Comparison of ENCODE assay signal across 17 mouse cellular contexts in genomic region chr2:152292475-152292874, GRCm38 (mm10). TPM values are rescaled to one million over a fixed set of nuclear protein-coding genes. Genes with fewer than 3 reads are reported as not detected.
DNase-seq lines count a peak whose midpoint lies in the region; TF ChIP-seq lines count a peak whose summit lies in the region.
"Had no signal": no experiment of that assay in that cellular context is flagged by ENCODE, and none has a peak within 500 bp of the region (broad histone marks: within the 10 kb centered on the region; RNA-seq: fewer than 3 reads in every experiment).

No protein-coding gene starts in this region.

- H3K4me2 ChIP-seq in CH12.LX (ENCODE audit: insufficient read depth, low read depth, poor library complexity, severe bottlenecking) = no peak overlapping the region
- no peak overlapping the region for H3K4me2 ChIP-seq in myocyte (ENCODE audit: low read depth)

- peaks cover 2 to 21% of the 10 kb centered on the region in 2 experiments for H3K36me3 ChIP-seq in CH12.LX (replicated peaks in 1 of 2; ENCODE audit: control insufficient read depth in 1 of 2, insufficient read depth in 1 of 2, low read length in 1 of 2)
- no peaks in the 10 kb centered on the region for H3K36me3 ChIP-seq in ES-E14 (ENCODE audit: control insufficient read depth, insufficient read depth, low read length, poor library complexity, severe bottlenecking)
- H3K36me3 ChIP-seq in myocyte (ENCODE audit: control insufficient read depth, insufficient read depth) = peaks cover 8% of the 10 kb centered on the region
- H3K36me3 ChIP-seq: embryonic facial prominence, embryonic 12.5 days had no signal

- H3ac ChIP-seq in myocyte (ENCODE audit: control insufficient read depth, insufficient read length) = no peak overlapping the region

- no peak overlapping the region for H3K9ac ChIP-seq in CH12.LX (ENCODE audit: insufficient read depth, low read depth)
- no peak overlapping the region for H3K9ac ChIP-seq in ES-E14 (ENCODE audit: insufficient read depth, low read depth, low read length, poor library complexity, severe bottlenecking)

- no peaks in the 10 kb centered on the region for H3K27me3 ChIP-seq in CH12.LX (replicated peaks)
- H3K27me3 ChIP-seq in myocyte (ENCODE audit: control insufficient read depth, insufficient read depth, insufficient read length) = no peaks in the 10 kb centered on the region
- H3K27me3 ChIP-seq: embryonic facial prominence, embryonic 12.5 days; forebrain, embryonic 13.5 days; Patski had no signal

- no peak for TF ChIP-seq RAD21 in CH12.LX (IDR thresholded peaks at IDR 0.05; ENCODE audit: low read depth, low read length)

- H3K79me2 ChIP-seq in CH12.LX (replicated peaks; ENCODE audit: control insufficient read depth, extremely low read depth, insufficient read depth, poor library complexity, severe bottlenecking) (peaks cover 19% of the 10 kb centered on the region), myocyte (ENCODE audit: control insufficient read depth, insufficient read depth) (peaks cover 35% of the 10 kb centered on the region)

- dilution Hi-C loops in CH12.LX (cut with MboI; ENCODE audit: extremely low pct_ligation_motif_present, extremely low pct_unique_long_range_greater_than_20kb, low sequenced_read_pairs) = no loop called here

- in situ Hi-C loops in CH12.LX (cut with MboI; ENCODE audit: low pct_ligation_motif_present, low pct_unique_long_range_greater_than_20kb, low sequenced_read_pairs) = loop anchor here (5.0 kb wide), 1 partner anchor 35 kb away; no protein-coding TSS in a partner anchor
- in situ Hi-C loops in ES-E14 (cut with MboI; ENCODE audit: low sequenced_read_pairs in 2 of 2, unreplicated experiment in 2 of 2) = no loop called here

- H3K9me3 ChIP-seq in CH12.LX (replicated peaks; ENCODE audit: low read length) = no peaks in the 10 kb centered on the region
- H3K9me3 ChIP-seq in ES-E14 (ENCODE audit: control insufficient read depth, insufficient read depth, low read depth, low read length) = no peaks in the 10 kb centered on the region
- H3K9me3 ChIP-seq: embryonic facial prominence, embryonic 10.5 days; embryonic facial prominence, embryonic 12.5 days; forebrain, embryonic 13.5 days had no signal

- H3K27ac ChIP-seq in CH12.LX (ENCODE audit: insufficient read depth, low read depth) (no peak overlapping the region), ES-E14 (ENCODE audit: insufficient read depth, low read depth, low read length, poor library complexity, severe bottlenecking) (no peak overlapping the region)
- H3K27ac ChIP-seq: embryonic facial prominence, embryonic 10.5 days; embryonic facial prominence, embryonic 12.5 days; forebrain, embryonic 13.5 days had no signal

- no peak for TF ChIP-seq CTCF in CH12.LX (conservative IDR thresholded peaks at IDR 0.05 in 1 of 2, IDR thresholded peaks at IDR 0.05 in 1 of 2; ENCODE audit: low read depth in 2 of 2, low read length in 2 of 2)

- TF ChIP-seq POLR2A in CH12.LX (IDR thresholded peaks at IDR 0.05; ENCODE audit: low read depth, low read length) = no peak
- TF ChIP-seq POLR2A in myocyte (IDR thresholded peaks at IDR 0.05; ENCODE audit: insufficient read length, low read depth) = no peak

- no peak for DNase-seq in CH12.LX (ENCODE audit: extremely low read depth)
- no peak for DNase-seq in ES-E14 (ENCODE audit: low read depth, low spot score)
- no peak for DNase-seq in urinary bladder, postnatal 14 days (ENCODE audit: low spot score)
- DNase-seq in lung, postnatal 10 days = no peak
- DNase-seq: adrenal gland, adult 8-10 months; adrenal gland, postnatal 14 days; adrenal gland, postnatal 36 days; cerebellum, adult 11-12 months; cerebellum, adult 2 months; cerebellum, adult 9-10 months; cerebellum, postnatal 10 days; cerebellum, postnatal 25 days had no signal

- H3K4me1 ChIP-seq in CH12.LX (ENCODE audit: control insufficient read depth in 1 of 2, insufficient read depth in 2 of 2) = peaks cover 0 to 25% of the 10 kb centered on the region in 2 experiments; a peak in 2 of 4 replicates
- peaks cover 0 to 3% of the 10 kb centered on the region in 2 experiments; a peak in 1 of 4 replicates for H3K4me1 ChIP-seq in ES-E14 (ENCODE audit: control insufficient read depth in 2 of 2, insufficient read depth in 2 of 2, low read length in 2 of 2, poor library complexity in 1 of 2)

- H3K4me3 ChIP-seq in CH12.LX (replicated peaks in 1 of 3; ENCODE audit: low read depth in 2 of 3, low read length in 2 of 3, poor library complexity in 1 of 3) (no peak overlapping the region), ES-E14 (ENCODE audit: insufficient read depth in 1 of 2, low read depth in 1 of 2, low read length in 2 of 2, poor library complexity in 1 of 2, severe bottlenecking in 1 of 2) (no peak overlapping the region), myocyte (peak overlapping the region; percentile 57)

- TF ChIP-seq EP300 in CH12.LX (IDR thresholded peaks at IDR 0.05; ENCODE audit: low read length) = no peak

TF ChIP-seq in CH12.LX, 34 proteins besides CTCF, POLR2A, EP300 and RAD21:
- TF ChIP-seq GABPA (IDR thresholded peaks at IDR 0.05; ENCODE audit: insufficient replicate concordance, low read depth, low read length) = no peak
- TF ChIP-seq RCOR1 (conservative IDR thresholded peaks at IDR 0.05; ENCODE audit: low read depth, low read length) = no peak
- TF ChIP-seq ZNF384 (IDR thresholded peaks at IDR 0.05; ENCODE audit: low read depth, low read length) = peak; percentile 24; the same call in 1 of the 2 replicates
- no peak for TF ChIP-seq POLR2AphosphoS2 (IDR thresholded peaks at IDR 0.05; ENCODE audit: low read depth, low read length)
- no peak for TF ChIP-seq NELFE (IDR thresholded peaks at IDR 0.05; ENCODE audit: low read depth, low read length)
- TF ChIP-seq HCFC1 (IDR thresholded peaks at IDR 0.05; ENCODE audit: low read depth, low read length) = no peak
- no peak for TF ChIP-seq CHD1 (IDR thresholded peaks at IDR 0.05; ENCODE audit: low read depth, low read length)
- no peak for TF ChIP-seq UBTF (IDR thresholded peaks at IDR 0.05; ENCODE audit: low read depth, low read length)

TF ChIP-seq in ES-E14, 5 proteins besides CTCF, POLR2A, EP300 and RAD21:
- TF ChIP-seq MAFK (IDR thresholded peaks at IDR 0.05; ENCODE audit: insufficient read depth, low read depth, low read length) (no peak), ZNF384 (IDR thresholded peaks at IDR 0.05; ENCODE audit: low read depth, low read length) (peak; percentile 64)

TF ChIP-seq in myocyte, 11 proteins besides CTCF, POLR2A, EP300 and RAD21:
- TF ChIP-seq E2F4 (IDR thresholded peaks at IDR 0.05; ENCODE audit: insufficient read depth) (no peak), MYOG (IDR thresholded peaks at IDR 0.05; ENCODE audit: control insufficient read depth in 1 of 3, insufficient read depth in 1 of 3, insufficient read length in 2 of 3, low read depth in 2 of 3) (no peak), MYOD1 (IDR thresholded peaks at IDR 0.05; ENCODE audit: control insufficient read depth in 1 of 3, insufficient read length in 2 of 3, low read depth in 2 of 3) (no peak), POLR2AphosphoS2 (IDR thresholded peaks at IDR 0.05; ENCODE audit: insufficient read length, low read depth) (no peak), REST (IDR thresholded peaks at IDR 0.05; ENCODE audit: insufficient read depth, insufficient read length) (no peak), USF1 (IDR thresholded peaks at IDR 0.05; ENCODE audit: low read depth) (no peak), MAX (IDR thresholded peaks at IDR 0.05; ENCODE audit: low read depth) (no peak), SRF (IDR thresholded peaks at IDR 0.05; ENCODE audit: control insufficient read depth, insufficient read length, low read depth) (no peak)

RNA-seq across cellular contexts. Expression of gene Tbc1d20, which starts 1.2 kb away (rescaled TPM):
- total RNA-seq in CH12.LX (2012; rRNA removed) (14.3 and 15.9 TPM in 2 replicates), CH12.LX (2014; rRNA removed) (13.1 and 17.0 TPM in 2 replicates), ES-E14 (2012; rRNA removed) (18.7 and 20.2 TPM in 2 replicates)
- polyA plus RNA-seq in CH12.LX (2012; ENCODE audit: insufficient read length, low read depth) (22.0 and 22.5 TPM in 2 replicates), myocyte (2012; fragmentation: generic; extraction: Trizol) (51.8 TPM)

RNA-seq across cellular contexts. Expression of gene Rbck1, which starts 40.0 kb away (rescaled TPM):
- total RNA-seq in CH12.LX (2012; rRNA removed) (118 and 134 TPM in 2 replicates), CH12.LX (2014; rRNA removed) (98.0 and 109 TPM in 2 replicates), ES-E14 (2012; rRNA removed) (69.9 and 113 TPM in 2 replicates)
- polyA plus RNA-seq in CH12.LX (2012; ENCODE audit: insufficient read length, low read depth) (133 and 143 TPM in 2 replicates), myocyte (2012; fragmentation: generic; extraction: Trizol) (73.3 TPM)

RNA-seq across cellular contexts. Expression of gene Trib3, which starts 51.4 kb away (rescaled TPM):
- total RNA-seq in CH12.LX (2012; rRNA removed) (16.5 and 56.9 TPM in 2 replicates), CH12.LX (2014; rRNA removed) (18.2 and 30.0 TPM in 2 replicates), ES-E14 (2012; rRNA removed) (18.5 and 29.2 TPM in 2 replicates)
- polyA plus RNA-seq in CH12.LX (2012; ENCODE audit: insufficient read length, low read depth) (23.7 and 25.1 TPM in 2 replicates), myocyte (2012; fragmentation: generic; extraction: Trizol) (410 TPM)
